Mouse (Mus musculus) layer of hippocampus, postnatal 14 days (tissue): Measurements from ENCODE around the gene Acsl5. TPM values are rescaled to one million over a fixed set of nuclear protein-coding genes. Genes with fewer than 3 reads are reported as not detected.
A peak's percentile ranks its signal among the peaks of the same experiment; 100 is the strongest.

Experiments
- DNase-seq, 2 experiments: peaks; one replicate each; pipeline ENCODE4 v3.0.0; 2021 to 2022; ENCODE audit warnings: low spot score in 2 of 2, mixed read lengths in 1 of 2
- total RNA-seq, 2 experiments: library from RNA; stranded (reverse); gene quantifications; 2 replicates each; pipeline ENCODE4 v1.2.3; 2021

The Acsl5 gene
- total RNA-seq, 2 experiments from 2014 or later: 27.0 to 27.6 TPM

GRCm38 (mm10) chr19:55284093-55284492 lies 32.4 kb downstream of the Acsl5 start:
- DNase-seq: no peak

GRCm38 (mm10) chr19:55286034-55286433 lies 34.3 kb downstream of the Acsl5 start:
- DNase-seq: no peak

- DNase-seq: no peak
Measured at GRCm38 (mm10) chr19:55288974-55289373, 37.2 kb downstream of the Acsl5 start.

- DNase-seq: no peak
Measured at GRCm38 (mm10) chr19:55290621-55291270, 39.0 kb downstream of the Acsl5 start.

GRCm38 (mm10) chr19:55292210-55292850 lies 40.6 kb downstream of the Acsl5 start:
- no peak for DNase-seq

GRCm38 (mm10) chr19:55293175-55293574 lies 41.4 kb downstream of the Acsl5 start:
- DNase-seq: no peak

GRCm38 (mm10) chr19:55295075-55295474 lies 43.3 kb downstream of the Acsl5 start:
- no peak for DNase-seq

GRCm38 (mm10) chr19:55295556-55295955 lies 43.8 kb downstream of the Acsl5 start:
- DNase-seq: no peak

- DNase-seq: no peak
Measured at GRCm38 (mm10) chr19:55296301-55296700, 44.6 kb downstream of the Acsl5 start.

GRCm38 (mm10) chr19:55297489-55297888 lies 45.8 kb downstream of the Acsl5 start:
- no peak for DNase-seq

GRCm38 (mm10) chr19:55297961-55298360 lies 46.2 kb downstream of the Acsl5 start:
- no peak for DNase-seq

GRCm38 (mm10) chr19:55299378-55299777 lies 47.6 kb downstream of the Acsl5 start:
- DNase-seq: no peak

GRCm38 (mm10) chr19:55300525-55300924 lies 48.8 kb downstream of the Acsl5 start:
- DNase-seq: no peak

- no peak for DNase-seq
Measured at GRCm38 (mm10) chr19:55305024-55305423, 53.3 kb downstream of the Acsl5 start.

GRCm38 (mm10) chr19:55311874-55312273 lies 60.1 kb downstream of the Acsl5 start:
- no peak for DNase-seq

GRCm38 (mm10) chr19:55313649-55314048 lies 61.9 kb downstream of the Acsl5 start:
- no peak for DNase-seq

- peak; percentile 85 to 90 for DNase-seq
Measured at GRCm38 (mm10) chr19:55315452-55316108, 63.8 kb downstream of the Acsl5 start, which contains the start of gene Zdhhc6. TSS of gene Zdhhc6 (minus strand) at chr19:55316032.

- DNase-seq: peak; percentile 92 to 93
Measured at GRCm38 (mm10) chr19:55316109-55316714, 64.5 kb downstream of the Acsl5 start, which contains the start of gene Vti1a. TSS of gene Vti1a (plus strand) at chr19:55316295.

- DNase-seq: no peak
Measured at GRCm38 (mm10) chr19:55316901-55317300, 65.2 kb downstream of the Acsl5 start.

- no peak for DNase-seq
Measured at GRCm38 (mm10) chr19:55319036-55319435, 67.3 kb downstream of the Acsl5 start.

- no peak for DNase-seq
Measured at GRCm38 (mm10) chr19:55319521-55319920, 67.8 kb downstream of the Acsl5 start.

- DNase-seq: no peak
Measured at GRCm38 (mm10) chr19:55322604-55323003, 70.9 kb downstream of the Acsl5 start.
